Mouse (Mus musculus): ENCODE data around the gene Olfr146. TPM values are rescaled to one million over a fixed set of nuclear protein-coding genes. Genes with fewer than 3 reads are reported as not detected.

Gene Olfr146
- total RNA-seq (2014; rRNA removed), result not detected in 2 replicates
- not detected in 2 replicates for polyA plus RNA-seq (2015; fragmentation: Nextera tagmentation; extraction: Ambion mirVana)

DNA sequence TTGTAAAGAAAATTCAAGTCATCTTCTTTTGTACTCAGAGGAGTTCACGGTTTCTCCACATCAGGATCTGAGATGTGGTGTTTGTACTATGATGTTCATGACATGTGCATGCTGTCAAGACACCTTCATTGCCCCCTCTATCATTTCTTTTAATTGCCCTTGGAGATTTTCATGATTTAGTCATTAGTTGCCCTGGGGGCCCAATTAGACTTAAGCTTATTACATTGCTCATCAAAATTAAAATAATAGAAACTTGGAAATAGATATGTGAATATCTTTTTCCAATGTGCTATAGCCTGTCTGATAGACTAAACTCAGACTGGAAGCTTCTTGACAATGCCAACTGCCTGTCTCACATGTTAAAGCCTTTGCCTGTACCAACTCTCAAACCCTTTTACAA lies at the start of gene Olfr146:
Olfr146 (minus strand) TSS at position 101 of the 400 bp plus-strand sequence.
- no peak within 1 kb of the TSS for H3K9ac ChIP-seq
- H3K4me1 ChIP-seq (ENCODE audit: insufficient read depth), result no peaks in the 10 kb centered on the region
- H3K9me3 ChIP-seq (ENCODE audit: low read length), result no peaks in the 10 kb centered on the region
- 90% methylated on average over 1 of the region's 1 CpGs for WGBS
- no peak within 1 kb of the TSS for H3K27ac ChIP-seq (ENCODE audit: low read depth, low read length)
- no peak within 1 kb of the TSS for H3K4me3 ChIP-seq (ENCODE audit: low read depth, low read length)
- no peak within 1 kb of the TSS for H3K4me2 ChIP-seq (ENCODE audit: low read depth)
- no peaks in the 10 kb centered on the region for H3K27me3 ChIP-seq (ENCODE audit: insufficient read depth, low read length)
- ATAC-seq, result no peak
- no peak for TF ChIP-seq CTCF (IDR thresholded peaks at IDR 0.05; ENCODE audit: low read depth)
- DNase-seq, result no peak
- H3K36me3 ChIP-seq (ENCODE audit: insufficient read depth), result no peaks in the 10 kb centered on the region

GRCm38 (mm10) chr9:39064851-39065250 lies 41.7 kb upstream of the Olfr146 start, which contains the start of gene Olfr937:
Gene Olfr937 (minus strand): TSS chr9:39064951.
- WGBS, result 80% methylated on average over 1 of the region's 1 CpGs
- H3K4me2 ChIP-seq (ENCODE audit: low read depth), result no peak within 1 kb of the TSS
- H3K36me3 ChIP-seq (ENCODE audit: insufficient read depth), result no peaks in the 10 kb centered on the region
- no peak within 1 kb of the TSS for H3K27ac ChIP-seq (ENCODE audit: low read depth, low read length)
- DNase-seq (no peak), ATAC-seq (no peak)
- H3K4me1 ChIP-seq (ENCODE audit: insufficient read depth), result no peaks in the 10 kb centered on the region
- no peak for TF ChIP-seq CTCF (IDR thresholded peaks at IDR 0.05; ENCODE audit: low read depth)
- H3K27me3 ChIP-seq (ENCODE audit: insufficient read depth, low read length), result no peaks in the 10 kb centered on the region
- H3K4me3 ChIP-seq (ENCODE audit: low read depth, low read length), result no peak within 1 kb of the TSS
- no peaks in the 10 kb centered on the region for H3K9me3 ChIP-seq (ENCODE audit: low read length)
- H3K9ac ChIP-seq, result no peak within 1 kb of the TSS

DNA sequence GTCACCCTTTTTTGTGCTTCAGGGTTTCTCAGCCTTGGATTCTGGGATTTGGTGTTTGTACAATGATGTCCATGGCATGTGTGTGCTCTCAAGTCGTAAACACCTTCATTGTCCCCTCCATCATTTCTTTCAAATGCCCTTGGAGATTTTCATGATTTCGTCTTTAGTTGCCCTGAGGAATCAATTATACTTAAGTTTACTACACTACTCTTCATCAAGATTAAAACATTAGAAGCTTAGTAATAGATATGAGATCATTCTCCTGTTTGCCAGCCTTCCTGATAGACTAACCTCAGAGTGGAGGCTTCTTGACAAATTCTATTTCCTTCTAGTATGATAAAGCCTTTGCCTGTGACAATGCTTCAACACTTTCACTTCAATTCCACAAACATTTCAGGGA lies 23.6 kb downstream of the Olfr146 start, which contains the start of gene Olfr935:
Olfr935 (minus strand) TSS at position 101 of the 400 bp plus-strand sequence.
- Histone ChIP-seq H3K4me3 (ENCODE audit: low read depth, low read length) (no peak within 1 kb of the TSS), H3K27ac (ENCODE audit: low read depth, low read length) (no peak within 1 kb of the TSS), H3K4me2 (ENCODE audit: low read depth) (no peak within 1 kb of the TSS), H3K9me3 (ENCODE audit: low read length) (no peaks in the 10 kb centered on the region), H3K9ac (no peak within 1 kb of the TSS), H3K4me1 (ENCODE audit: insufficient read depth) (no peaks in the 10 kb centered on the region), H3K27me3 (ENCODE audit: insufficient read depth, low read length) (no peaks in the 10 kb centered on the region), H3K36me3 (ENCODE audit: insufficient read depth) (no peaks in the 10 kb centered on the region)
- no peak for TF ChIP-seq CTCF (IDR thresholded peaks at IDR 0.05; ENCODE audit: low read depth)
- 83% methylated on average over 2 of the region's 2 CpGs for WGBS
- ATAC-seq, result no peak
- DNase-seq, result no peak

GRCm38 (mm10) chr9:38988215-38988614 lies 35.0 kb downstream of the Olfr146 start, which contains the start of gene Olfr934:
Gene Olfr934 (minus strand): TSS chr9:38988315.
- no peaks in the 10 kb centered on the region for H3K36me3 ChIP-seq (ENCODE audit: insufficient read depth)
- no peak within 1 kb of the TSS for H3K9ac ChIP-seq
- TF ChIP-seq CTCF (IDR thresholded peaks at IDR 0.05; ENCODE audit: low read depth), result no peak
- ATAC-seq (no peak), DNase-seq (no peak)
- H3K27me3 ChIP-seq (ENCODE audit: insufficient read depth, low read length), result no peaks in the 10 kb centered on the region
- H3K4me2 ChIP-seq (ENCODE audit: low read depth), result no peak within 1 kb of the TSS
- H3K4me1 ChIP-seq (ENCODE audit: insufficient read depth), result no peaks in the 10 kb centered on the region
- H3K9me3 ChIP-seq (ENCODE audit: low read length), result no peaks in the 10 kb centered on the region
- 89% methylated on average over 2 of the region's 2 CpGs for WGBS
- no peak within 1 kb of the TSS for H3K4me3 ChIP-seq (ENCODE audit: low read depth, low read length)
- no peak within 1 kb of the TSS for H3K27ac ChIP-seq (ENCODE audit: low read depth, low read length)

- no peak within 1 kb of the TSS for H3K9ac ChIP-seq
- H3K4me1 ChIP-seq (ENCODE audit: insufficient read depth), result no peaks in the 10 kb centered on the region
- no peaks in the 10 kb centered on the region for H3K27me3 ChIP-seq (ENCODE audit: insufficient read depth, low read length)
- H3K36me3 ChIP-seq (ENCODE audit: insufficient read depth), result no peaks in the 10 kb centered on the region
- TF ChIP-seq CTCF (IDR thresholded peaks at IDR 0.05; ENCODE audit: low read depth), result no peak
- DNase-seq, result no peak
- H3K4me3 ChIP-seq (ENCODE audit: low read depth, low read length), result no peak within 1 kb of the TSS
- H3K9me3 ChIP-seq (ENCODE audit: low read length), result no peaks in the 10 kb centered on the region
- H3K4me2 ChIP-seq (ENCODE audit: low read depth), result no peak within 1 kb of the TSS
- ATAC-seq, result no peak
- H3K27ac ChIP-seq (ENCODE audit: low read depth, low read length), result no peak within 1 kb of the TSS
- 85% methylated on average over 4 of the region's 4 CpGs for WGBS
Measured at GRCm38 (mm10) chr9:38972013-38972412, 51.2 kb downstream of the Olfr146 start, which contains the start of gene Olfr933. Gene Olfr933 (plus strand): TSS chr9:38972313.

Small RNA genes lying within 50 kb of the gene (microRNA-seq; reads per million reads assigned to microRNA genes)
- gene Gm25529, result 0 reads per million in 2 experiments

Other genes with a start within 250 kb of the Olfr146 start
- not detected in 2 replicates for gene Olfr922, start 208.8 kb downstream of the Olfr146 start, total RNA-seq (2014; rRNA removed)
- gene Olfr922, start 208.8 kb downstream of the Olfr146 start, polyA plus RNA-seq (2015; fragmentation: Nextera tagmentation; extraction: Ambion mirVana), result not detected in 2 replicates
- gene Olfr923, start 196.8 kb downstream of the Olfr146 start, total RNA-seq (2014; rRNA removed), result not detected in 2 replicates
- gene Olfr923, start 196.8 kb downstream of the Olfr146 start, polyA plus RNA-seq (2015; fragmentation: Nextera tagmentation; extraction: Ambion mirVana), result not detected in 2 replicates
- not detected in 2 replicates for gene Olfr924, start 178.9 kb downstream of the Olfr146 start, total RNA-seq (2014; rRNA removed)
- gene Olfr924, start 178.9 kb downstream of the Olfr146 start, polyA plus RNA-seq (2015; fragmentation: Nextera tagmentation; extraction: Ambion mirVana), result not detected in 2 replicates
- gene Olfr26, start 168.3 kb downstream of the Olfr146 start, total RNA-seq (2014; rRNA removed), result not detected in 2 replicates
- not detected in 2 replicates for gene Olfr26, start 168.3 kb downstream of the Olfr146 start, polyA plus RNA-seq (2015; fragmentation: Nextera tagmentation; extraction: Ambion mirVana)
- gene Olfr926, start 146.3 kb downstream of the Olfr146 start, total RNA-seq (2014; rRNA removed), result not detected in 2 replicates
- gene Olfr926, start 146.3 kb downstream of the Olfr146 start, polyA plus RNA-seq (2015; fragmentation: Nextera tagmentation; extraction: Ambion mirVana), result not detected in 2 replicates
- gene Olfr930, start 93.6 kb downstream of the Olfr146 start, total RNA-seq (2014; rRNA removed), result not detected in 2 replicates
- not detected in 2 replicates for gene Olfr930, start 93.6 kb downstream of the Olfr146 start, polyA plus RNA-seq (2015; fragmentation: Nextera tagmentation; extraction: Ambion mirVana)
- gene Olfr933, start 51.1 kb downstream of the Olfr146 start, total RNA-seq (2014; rRNA removed), result not detected in 2 replicates
- gene Olfr933, start 51.1 kb downstream of the Olfr146 start, polyA plus RNA-seq (2015; fragmentation: Nextera tagmentation; extraction: Ambion mirVana), result not detected in 2 replicates
- gene Olfr934, start 35.1 kb downstream of the Olfr146 start, total RNA-seq (2014; rRNA removed), result not detected in 2 replicates
- gene Olfr934, start 35.1 kb downstream of the Olfr146 start, polyA plus RNA-seq (2015; fragmentation: Nextera tagmentation; extraction: Ambion mirVana), result not detected in 2 replicates
- not detected in 2 replicates for gene Olfr935, start 23.7 kb downstream of the Olfr146 start, total RNA-seq (2014; rRNA removed)
- gene Olfr935, start 23.7 kb downstream of the Olfr146 start, polyA plus RNA-seq (2015; fragmentation: Nextera tagmentation; extraction: Ambion mirVana), result not detected in 2 replicates
- not detected in 2 replicates for gene Olfr937, start 41.6 kb upstream of the Olfr146 start, total RNA-seq (2014; rRNA removed)
- gene Olfr937, start 41.6 kb upstream of the Olfr146 start, polyA plus RNA-seq (2015; fragmentation: Nextera tagmentation; extraction: Ambion mirVana), result not detected in 2 replicates
- not detected in 2 replicates for gene Olfr938, start 55.5 kb upstream of the Olfr146 start, total RNA-seq (2014; rRNA removed)
- gene Olfr938, start 55.5 kb upstream of the Olfr146 start, polyA plus RNA-seq (2015; fragmentation: Nextera tagmentation; extraction: Ambion mirVana), result not detected in 2 replicates
- gene Olfr27, start 104.8 kb upstream of the Olfr146 start, total RNA-seq (2014; rRNA removed), result not detected in 2 replicates
- gene Olfr27, start 104.8 kb upstream of the Olfr146 start, polyA plus RNA-seq (2015; fragmentation: Nextera tagmentation; extraction: Ambion mirVana), result not detected in 2 replicates
- gene Olfr943, start 142.9 kb upstream of the Olfr146 start, total RNA-seq (2014; rRNA removed), result not detected in 2 replicates
- not detected in 2 replicates for gene Olfr943, start 142.9 kb upstream of the Olfr146 start, polyA plus RNA-seq (2015; fragmentation: Nextera tagmentation; extraction: Ambion mirVana)
- not detected in 2 replicates for gene Olfr944, start 178.5 kb upstream of the Olfr146 start, total RNA-seq (2014; rRNA removed)
- gene Olfr944, start 178.5 kb upstream of the Olfr146 start, polyA plus RNA-seq (2015; fragmentation: Nextera tagmentation; extraction: Ambion mirVana), result not detected in 2 replicates
- not detected in 2 replicates for gene Olfr1537, start 226.6 kb upstream of the Olfr146 start, total RNA-seq (2014; rRNA removed)
- not detected in 2 replicates for gene Olfr1537, start 226.6 kb upstream of the Olfr146 start, polyA plus RNA-seq (2015; fragmentation: Nextera tagmentation; extraction: Ambion mirVana)